Mouse (Mus musculus) spleen, adult 2 months (tissue): ENCODE data around the gene Pygm. TPM values are rescaled to one million over a fixed set of nuclear protein-coding genes. Genes with fewer than 3 reads are reported as not detected.

Experiments
- DNase-seq, 2 experiments: peaks; one replicate each; pipeline versions ENCODE4 v3.0.0 to v3.0.0-alpha.2; 2012 to 2021; ENCODE audit warnings: low spot score in 2 of 2, low read depth in 1 of 2
- H3K27ac ChIP-seq: fragments of 200-500 bp; 2 replicates; pipeline ENCODE4 v1.5.1; 2012; ENCODE audit warnings: low read length, inconsistent platforms; ENCODE audit not compliant: insufficient read depth
- H3K27me3 ChIP-seq: fragments of 200-500 bp; 2 replicates; pipeline ENCODE4 v1.6.1; 2012; ENCODE audit warnings: mild to moderate bottlenecking, moderate library complexity, low read length, inconsistent platforms; ENCODE audit not compliant: control insufficient read depth, insufficient read depth
- H3K36me3 ChIP-seq: fragments of 200-500 bp; 2 replicates; pipeline ENCODE4 v1.6.1; 2012; ENCODE audit warnings: mild to moderate bottlenecking, low read length, inconsistent platforms; ENCODE audit not compliant: control insufficient read depth, insufficient read depth
- H3K4me1 ChIP-seq: fragments of 200-500 bp; 2 replicates; pipeline ENCODE4 v1.6.1; 2011; ENCODE audit warnings: inconsistent platforms; ENCODE audit not compliant: control insufficient read depth, insufficient read depth, insufficient read length
- H3K4me3 ChIP-seq: fragments of 200-500 bp; 2 replicates; pipeline ENCODE4 v1.5.1; 2011; ENCODE audit warnings: mild to moderate bottlenecking, inconsistent platforms; ENCODE audit not compliant: insufficient read depth, insufficient read length; ENCODE audit errors: extremely low read depth
- CTCF ChIP-seq: fragments of 200-500 bp; IDR thresholded peaks from 2 replicates; pipeline ENCODE4 v1.5.1; 2011; ENCODE audit warnings: mild to moderate bottlenecking, inconsistent platforms; ENCODE audit not compliant: insufficient read depth, insufficient read length, insufficient replicate concordance; ENCODE audit errors: extremely low read depth
- POLR2A ChIP-seq: fragments of 200-500 bp; IDR thresholded peaks from 2 replicates; pipeline ENCODE4 v1.6.1; 2011; ENCODE audit warnings: low read depth, low read length, inconsistent platforms
- WGBS: fragments of 180-500 bp; shearing (Covaris S2); methylation state at CpG from one replicate; pipeline ENCODE4 v1.1.7; 2018; 5-methylcytosine and 5-hydroxymethylcytosine counted together
- polyA plus RNA-seq: library from polyadenylated mRNA; depleted of rRNA; stranded (reverse); fragments of >200 nt; gene quantifications from 2 replicates; pipeline ENCODE4 v1.2.3, GENCODE M21; 2012

Gene Pygm
- polyA plus RNA-seq, 1 experiment = 8.1 TPM

DNA sequence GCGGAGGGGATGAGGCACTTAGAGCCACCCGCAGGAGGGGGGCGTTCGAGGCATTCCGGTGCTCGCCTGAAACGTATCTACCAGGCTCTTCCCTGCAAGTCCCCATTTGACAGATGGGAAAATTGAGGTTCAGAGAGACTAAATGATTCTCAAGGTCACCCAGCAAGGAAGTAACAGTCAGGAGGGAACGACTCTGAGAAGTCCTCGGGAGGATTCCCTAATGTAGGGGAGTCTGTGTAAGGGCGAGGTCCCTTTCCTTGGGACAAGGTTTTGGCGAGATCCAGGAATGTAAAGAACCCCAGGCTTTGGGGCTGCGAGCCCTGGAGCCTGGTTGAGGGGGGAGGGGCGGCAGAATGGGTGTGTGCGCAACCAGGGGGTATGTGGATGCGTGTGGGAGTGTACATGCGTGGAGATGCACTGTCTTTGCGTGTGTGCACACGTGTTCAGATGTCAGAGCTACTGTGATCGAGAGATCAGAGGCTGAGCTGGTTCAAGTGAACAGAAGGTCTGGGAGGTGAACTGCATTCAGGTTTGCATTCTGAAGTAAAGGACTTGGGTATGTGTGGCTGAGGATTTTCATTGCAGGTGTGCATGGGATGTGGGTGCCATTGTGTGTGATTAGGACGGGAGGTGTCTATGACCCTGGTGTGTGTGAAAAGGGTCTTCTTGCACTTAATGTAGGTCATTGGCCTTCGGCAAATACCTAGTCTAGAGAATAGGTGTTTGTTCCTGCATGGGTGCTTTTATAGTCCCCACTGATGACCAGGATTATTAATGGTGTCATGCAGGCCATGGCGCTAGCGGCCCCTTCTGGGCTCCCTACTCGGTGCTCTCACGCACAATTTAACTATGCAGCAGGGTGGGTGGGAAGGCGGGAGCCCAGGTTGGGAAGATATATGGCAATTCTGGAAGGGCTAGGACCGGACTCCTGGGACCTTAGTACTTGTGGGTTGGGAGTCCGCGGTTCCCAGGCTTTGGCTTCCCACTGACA is 16.2 kb downstream of the Pygm start:
- under 1% methylated on average over 29 of the region's 29 CpGs for WGBS
- DNase-seq = peak; percentile 46 to 54
- Histone ChIP-seq H3K36me3 (peaks cover 27% of the 10 kb centered on the region), H3K27ac (peak overlapping the region; percentile 99), H3K27me3 (no peaks in the 10 kb centered on the region), H3K4me1 (peaks cover 15% of the 10 kb centered on the region; the same call in 1 of the 2 replicates), H3K4me3 (peak overlapping the region; percentile 83)
- TF ChIP-seq CTCF (no peak), POLR2A (no peak)

DNA sequence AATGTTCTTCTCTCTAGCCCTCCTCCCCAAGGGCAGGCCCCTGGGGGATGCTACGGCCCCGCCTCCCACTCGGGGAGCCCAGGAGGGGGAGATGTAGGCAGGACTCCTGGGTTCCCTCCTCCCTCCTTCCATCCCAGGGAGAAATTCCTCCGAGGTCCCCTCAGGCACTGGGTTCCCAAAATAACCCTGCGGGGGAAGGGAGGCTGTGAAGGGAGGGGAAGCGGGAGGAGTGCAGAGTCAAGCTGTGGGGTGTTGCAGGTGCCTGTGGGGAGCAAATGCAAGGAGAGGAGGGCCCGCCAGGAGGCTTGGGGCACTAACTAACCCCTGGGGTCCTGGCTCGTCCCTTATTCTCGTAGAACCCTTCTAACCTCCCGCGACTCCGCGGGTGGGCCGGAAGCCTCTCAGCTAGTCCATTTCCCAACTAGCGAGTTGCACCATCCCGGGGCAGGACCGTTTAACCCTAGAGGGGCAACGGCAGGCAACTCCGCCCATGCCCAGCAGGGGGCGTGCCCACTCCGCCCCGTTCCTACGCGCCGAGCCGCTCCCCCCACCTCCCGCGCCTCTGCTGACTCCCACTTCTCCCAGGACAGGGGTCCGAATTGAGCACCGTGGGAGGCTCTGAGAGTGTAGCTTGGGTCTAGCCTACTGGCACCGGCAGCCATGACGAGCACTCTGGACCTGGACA is 17.1 kb downstream of the Pygm start:
- Histone ChIP-seq H3K27ac (peak overlapping the region; percentile 99), H3K4me1 (peaks cover 15% of the 10 kb centered on the region; the same call in 1 of the 2 replicates), H3K36me3 (peaks cover 28% of the 10 kb centered on the region), H3K4me3 (peak overlapping the region; percentile 83), H3K27me3 (no peaks in the 10 kb centered on the region)
- peak; percentile 41 to 84 for DNase-seq
- under 1% methylated on average over 32 of the region's 32 CpGs for WGBS
- TF ChIP-seq POLR2A (no peak), CTCF (peak; percentile 92)

DNA sequence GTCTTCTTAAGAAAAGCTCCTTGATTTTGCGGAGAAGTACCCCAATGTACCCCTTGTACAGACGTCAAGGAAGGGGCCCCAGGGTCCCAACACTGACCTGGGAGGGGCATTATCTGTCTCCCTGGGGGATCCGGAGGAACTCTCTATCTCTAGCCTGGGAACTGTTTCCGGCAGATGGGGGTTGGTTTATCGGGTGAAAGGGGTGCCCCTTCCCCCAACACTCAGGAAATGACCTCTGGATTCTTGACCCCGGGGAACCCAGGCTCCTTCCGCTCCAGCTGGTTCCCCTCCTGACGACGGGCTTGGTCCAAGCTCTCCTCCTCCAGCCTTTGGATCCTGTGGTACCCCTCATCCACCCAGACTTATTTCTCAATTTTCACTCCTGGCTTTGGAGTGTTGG is 17.8 kb downstream of the Pygm start:
- H3K27me3 ChIP-seq = no peaks in the 10 kb centered on the region
- H3K36me3 ChIP-seq = peaks cover 29% of the 10 kb centered on the region
- H3K4me1 ChIP-seq = peaks cover 15% of the 10 kb centered on the region; the same call in 1 of the 2 replicates
- no peak for DNase-seq
- 5% methylated on average over 9 of the region's 9 CpGs for WGBS
- TF ChIP-seq POLR2A = no peak
- TF ChIP-seq CTCF = no peak
- peak overlapping the region; percentile 62 for H3K27ac ChIP-seq
- peak overlapping the region; percentile 83 for H3K4me3 ChIP-seq

DNA sequence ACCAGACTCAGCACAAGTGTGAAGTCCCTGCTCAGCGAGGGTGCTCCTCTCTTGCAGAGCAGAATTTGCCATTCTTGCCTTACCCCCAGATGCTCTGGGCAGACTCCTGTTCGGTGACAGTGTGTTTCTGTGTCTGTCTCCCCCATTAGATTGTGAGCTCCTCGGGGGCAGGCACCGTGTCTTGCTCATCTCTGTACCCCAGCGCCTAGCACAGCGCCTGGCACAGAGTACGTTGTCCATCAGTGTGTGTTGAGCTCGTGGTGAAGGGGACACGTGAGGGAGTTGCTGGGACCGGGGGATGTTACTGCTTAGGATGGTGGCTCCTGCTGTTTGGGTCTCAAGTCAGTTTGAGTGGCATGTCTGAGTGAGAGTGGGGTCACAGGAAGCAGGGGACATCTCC is 19.7 kb downstream of the Pygm start:
- Histone ChIP-seq H3K27me3 (no peaks in the 10 kb centered on the region), H3K4me1 (peaks cover 13% of the 10 kb centered on the region; the same call in 1 of the 2 replicates), H3K27ac (no peak overlapping the region), H3K36me3 (peaks cover 42% of the 10 kb centered on the region), H3K4me3 (no peak overlapping the region)
- no peak for DNase-seq
- WGBS = 94% methylated on average over 10 of the region's 10 CpGs
- TF ChIP-seq CTCF (no peak), POLR2A (no peak)

DNA sequence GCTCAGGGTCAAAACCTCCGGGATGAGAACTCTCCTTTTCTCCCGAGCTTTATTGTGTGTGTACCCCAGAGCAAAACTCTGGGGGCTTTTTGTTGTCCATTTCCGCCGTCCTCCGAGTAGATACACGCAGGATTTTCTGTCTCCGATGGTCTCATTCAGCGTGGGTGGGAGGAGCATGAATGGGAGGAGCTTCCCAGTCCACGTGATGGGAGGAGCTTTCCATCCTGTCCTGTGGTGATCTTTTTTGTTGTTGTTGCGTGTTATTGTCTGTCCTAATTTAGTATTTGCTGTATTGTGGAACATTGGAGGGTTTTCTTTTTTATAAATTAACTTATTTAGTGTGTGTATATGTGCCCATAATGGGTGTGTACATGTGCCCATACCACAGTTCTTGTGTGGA is 21.2 kb downstream of the Pygm start:
- Histone ChIP-seq H3K4me1 (peaks cover 20% of the 10 kb centered on the region), H3K4me3 (no peak overlapping the region), H3K36me3 (peaks cover 47% of the 10 kb centered on the region), H3K27ac (no peak overlapping the region), H3K27me3 (no peaks in the 10 kb centered on the region)
- WGBS = 87% methylated on average over 10 of the region's 10 CpGs
- TF ChIP-seq POLR2A (no peak), CTCF (no peak)
- no peak for DNase-seq

DNA sequence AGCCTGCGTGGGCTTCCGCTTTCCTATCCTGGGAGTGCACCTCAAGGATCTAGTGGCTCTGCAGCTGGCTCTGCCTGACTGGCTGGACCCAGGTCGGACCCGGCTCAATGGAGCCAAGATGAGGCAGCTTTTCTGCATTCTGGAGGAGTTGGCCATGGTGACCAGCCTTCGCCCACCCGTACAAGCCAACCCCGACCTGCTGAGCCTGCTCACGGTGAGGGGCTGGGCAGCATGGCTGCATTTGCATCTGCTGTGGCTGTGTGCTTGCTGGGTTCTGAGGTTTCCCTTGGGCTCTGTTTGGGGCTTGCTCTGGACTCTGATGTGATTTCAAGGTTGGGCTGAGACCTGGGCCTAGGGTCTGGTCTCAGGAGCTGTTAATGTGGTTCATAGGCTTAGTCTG is 22.9 kb downstream of the Pygm start:
- Histone ChIP-seq H3K27ac (no peak overlapping the region), H3K4me3 (no peak overlapping the region), H3K36me3 (peaks cover 52% of the 10 kb centered on the region), H3K4me1 (peaks cover 17% of the 10 kb centered on the region), H3K27me3 (no peaks in the 10 kb centered on the region)
- DNase-seq = no peak
- WGBS = 94% methylated on average over 8 of the region's 8 CpGs
- TF ChIP-seq CTCF (no peak), POLR2A (no peak)
